Mouse (Mus musculus) limb, embryonic 15.5 days (tissue): ENCODE results near the gene Pdap1. TPM values are rescaled to one million over a fixed set of nuclear protein-coding genes. Genes with fewer than 3 reads are reported as not detected.
"Not testable (repeated sequence)": the region's sequence is repeated elsewhere in the genome, so short reads cannot be mapped to it uniquely, and the experiment has no call there.

ENCODE experiments used
- ATAC-seq: fragments of 200-750 bp; cut with Nextera tagmentation; 2 replicates; pipeline ENCODE4 v1.8.0; 2017; ENCODE audit warnings: low read depth, moderate TSS enrichment; ENCODE audit not compliant: insufficient number of reproducible peaks, low FRiP score, low TSS enrichment
- H3K27ac ChIP-seq: fragments of 300-500 bp; sonication (generic); 2 replicates; pipeline ENCODE4 v1.5.1; 2015; ENCODE audit warnings: moderate library complexity, mild to moderate bottlenecking, inconsistent platforms
- H3K27me3 ChIP-seq: fragments of 300-500 bp; sonication (generic); 2 replicates; pipeline ENCODE4 v1.6.1; 2015; ENCODE audit warnings: inconsistent platforms
- H3K36me3 ChIP-seq: fragments of 300-500 bp; sonication (generic); 2 replicates; pipeline ENCODE4 v1.6.1; 2015; ENCODE audit warnings: inconsistent platforms
- H3K4me1 ChIP-seq: fragments of 300-500 bp; sonication (generic); 2 replicates; pipeline ENCODE4 v1.6.1; 2015; ENCODE audit warnings: inconsistent platforms
- H3K4me2 ChIP-seq: fragments of 300-500 bp; sonication (generic); 2 replicates; pipeline ENCODE4 v1.6.1; 2015; ENCODE audit warnings: mild to moderate bottlenecking, inconsistent platforms
- H3K4me3 ChIP-seq: fragments of 300-500 bp; sonication (generic); 2 replicates; pipeline ENCODE4 v1.5.1; 2015; ENCODE audit warnings: mild to moderate bottlenecking, inconsistent platforms
- H3K9ac ChIP-seq: fragments of 300-500 bp; sonication (generic); 2 replicates; pipeline ENCODE4 v1.6.1; 2015; ENCODE audit warnings: inconsistent platforms
- H3K9me3 ChIP-seq: fragments of 300-500 bp; sonication (generic); 2 replicates; pipeline ENCODE4 v1.6.1; 2016; ENCODE audit warnings: inconsistent platforms
- WGBS: fragments of 180-500 bp; shearing (Covaris S2); methylation state at CpG from one replicate; pipeline ENCODE4 v1.1.7; 2015; 5-methylcytosine and 5-hydroxymethylcytosine counted together
- polyA plus RNA-seq: library from polyadenylated mRNA; unstranded; fragments of >200 nt; fragmentation: Nextera tagmentation; extraction: Ambion mirVana; gene quantifications from 2 replicates; pipeline ENCODE4 v1.2.1, GENCODE M21; 2015

The Pdap1 gene
- polyA plus RNA-seq, 1 experiment from 2014 or later: 95.1 TPM

GRCm38 (mm10) chr5:145101451-145101850 lies 38.6 kb downstream of the Pdap1 start:
- not testable (repeated sequence) for H3K27ac ChIP-seq, H3K4me2 ChIP-seq, H3K4me3 ChIP-seq, ATAC-seq, H3K4me1 ChIP-seq, H3K27me3 ChIP-seq, H3K9ac ChIP-seq, H3K9me3 ChIP-seq
- H3K36me3 ChIP-seq: peaks cover 94% of the 10 kb centered on the region
- WGBS: 98% methylated on average over 11 of the region's 11 CpGs

- Histone ChIP-seq H3K36me3 (peaks cover 94% of the 10 kb centered on the region), H3K27me3 (no peaks in the 10 kb centered on the region), H3K9me3 (no peaks in the 10 kb centered on the region), H3K27ac (no peak overlapping the region), H3K9ac (no peak overlapping the region), H3K4me1 (no peaks in the 10 kb centered on the region), H3K4me3 (no peak overlapping the region), H3K4me2 (no peak overlapping the region)
- ATAC-seq: no peak
- whole genome bisulfite sequencing: 94% methylated on average over 9 of the region's 9 CpGs
These were observed 39.1 kb downstream of the Pdap1 start for GRCm38 (mm10) chr5:145100960-145101359.

- no peak overlapping the region for H3K9ac ChIP-seq
- no peaks in the 10 kb centered on the region for H3K9me3 ChIP-seq
- H3K27ac ChIP-seq: no peak overlapping the region
- no peak overlapping the region for H3K4me2 ChIP-seq
- H3K4me1 ChIP-seq: no peaks in the 10 kb centered on the region
- no peak overlapping the region for H3K4me3 ChIP-seq
- peaks cover 93% of the 10 kb centered on the region for H3K36me3 ChIP-seq
- WGBS: 92% methylated on average over 10 of the region's 10 CpGs
- no peak for ATAC-seq
- no peaks in the 10 kb centered on the region for H3K27me3 ChIP-seq
These were observed 41.7 kb downstream of the Pdap1 start for GRCm38 (mm10) chr5:145098340-145098821.

GRCm38 (mm10) chr5:145096195-145096594 lies 43.8 kb downstream of the Pdap1 start:
- 91% methylated on average over 4 of the region's 4 CpGs for WGBS
- ATAC-seq: no peak
- Histone ChIP-seq H3K36me3 (peaks cover 94% of the 10 kb centered on the region), H3K9me3 (no peaks in the 10 kb centered on the region), H3K4me2 (no peak overlapping the region), H3K27me3 (no peaks in the 10 kb centered on the region), H3K9ac (no peak overlapping the region), H3K27ac (no peak overlapping the region), H3K4me1 (no peaks in the 10 kb centered on the region), H3K4me3 (no peak overlapping the region)

- H3K4me2 ChIP-seq: no peak overlapping the region
- H3K4me3 ChIP-seq: no peak overlapping the region
- H3K36me3 ChIP-seq: peaks cover 45% of the 10 kb centered on the region
- no peaks in the 10 kb centered on the region for H3K9me3 ChIP-seq
- H3K4me1 ChIP-seq: peaks cover 4% of the 10 kb centered on the region
- no peak overlapping the region for H3K9ac ChIP-seq
- no peak overlapping the region for H3K27ac ChIP-seq
- H3K27me3 ChIP-seq: no peaks in the 10 kb centered on the region
- no peak for ATAC-seq
- 88% methylated on average over 3 of the region's 3 CpGs for WGBS
These were observed 50.2 kb downstream of the Pdap1 start for GRCm38 (mm10) chr5:145089878-145090277.

GRCm38 (mm10) chr5:145088186-145088585 lies 51.9 kb downstream of the Pdap1 start:
- Histone ChIP-seq H3K27me3 (no peaks in the 10 kb centered on the region), H3K36me3 (peaks cover 29% of the 10 kb centered on the region)

GRCm38 (mm10) chr5:145084822-145085221 lies 55.2 kb downstream of the Pdap1 start:
- WGBS: 67% methylated on average over 2 of the region's 2 CpGs
- peaks cover 10% of the 10 kb centered on the region for H3K4me1 ChIP-seq
- H3K9ac ChIP-seq: peak overlapping the region; percentile 98; the same call in 1 of the 2 replicates
- no peak overlapping the region for H3K27ac ChIP-seq
- no peaks in the 10 kb centered on the region for H3K27me3 ChIP-seq
- peak overlapping the region; percentile 56 for H3K4me2 ChIP-seq
- H3K9me3 ChIP-seq: no peaks in the 10 kb centered on the region
- 0 out of 2 replicates have a peak, but pooled peaks cover 8% of the 10 kb centered on the region for H3K36me3 ChIP-seq
- H3K4me3 ChIP-seq: peak overlapping the region; percentile 86
- ATAC-seq: no peak

More at GRCm38 (mm10) chr5:145088186-145088585, 51.9 kb downstream of the Pdap1 start:
- Histone ChIP-seq H3K4me3 (no peak overlapping the region), H3K4me1 (peaks cover 10% of the 10 kb centered on the region), H3K9ac (no peak overlapping the region), H3K27ac (no peak overlapping the region), H3K4me2 (no peak overlapping the region), H3K9me3 (no peaks in the 10 kb centered on the region)
- ATAC-seq: no peak
- 95% methylated on average over 2 of the region's 2 CpGs for WGBS

GRCm38 (mm10) chr5:145083632-145084451 lies 56.2 kb downstream of the Pdap1 start, which contains the start of the genes Arpc1a and Kpna7:
Arpc1a (plus strand) TSS chr5:145083830.
Kpna7 (minus strand) TSS chr5:145084030.
- ATAC-seq: peak; percentile 92
- Histone ChIP-seq H3K9ac (peak within 1 kb of the TSS; percentile 98), H3K36me3 (0 out of 2 replicates have a peak, but pooled peaks cover 8% of the 10 kb centered on the region), H3K4me3 (peak within 1 kb of the TSS; percentile 86), H3K9me3 (no peaks in the 10 kb centered on the region), H3K27me3 (no peaks in the 10 kb centered on the region), H3K4me1 (peaks cover 10% of the 10 kb centered on the region), H3K27ac (peak within 1 kb of the TSS; percentile 84), H3K4me2 (peak within 1 kb of the TSS; percentile 56)
- WGBS: under 1% methylated on average over 54 of the region's 54 CpGs

- not testable (repeated sequence) for ATAC-seq, H3K27me3 ChIP-seq, H3K9me3 ChIP-seq, H3K36me3 ChIP-seq, H3K9ac ChIP-seq
- H3K4me3 ChIP-seq: peak overlapping the region; percentile 86
- peak overlapping the region; percentile 56 for H3K4me2 ChIP-seq
- peaks cover 10% of the 10 kb centered on the region for H3K4me1 ChIP-seq
- peak overlapping the region; percentile 84 for H3K27ac ChIP-seq
- WGBS: 49% methylated on average over 6 of the region's 6 CpGs
These were observed 56.8 kb downstream of the Pdap1 start for GRCm38 (mm10) chr5:145083201-145083600.

GRCm38 (mm10) chr5:145081866-145082613 lies 58.0 kb downstream of the Pdap1 start:
- no peak for ATAC-seq
- no peaks in the 10 kb centered on the region for H3K27me3 ChIP-seq
- WGBS: 84% methylated on average over 10 of the region's 10 CpGs

More at GRCm38 (mm10) chr5:145081866-145082613, 58.0 kb downstream of the Pdap1 start:
- H3K4me1 ChIP-seq: peaks cover 10% of the 10 kb centered on the region
- H3K9me3 ChIP-seq: no peaks in the 10 kb centered on the region
- no peak overlapping the region for H3K4me2 ChIP-seq
- H3K36me3 ChIP-seq: 0 out of 2 replicates have a peak, but pooled peaks cover 5% of the 10 kb centered on the region
- no peak overlapping the region for H3K4me3 ChIP-seq
- no peak overlapping the region for H3K9ac ChIP-seq
- H3K27ac ChIP-seq: no peak overlapping the region
